Mouse (Mus musculus) stomach, postnatal 0 days (tissue): ENCODE measurements at regions not wholly inside any gene's neighbourhood (a gene's known extent, or its start where the extent isn't known, plus 50 kb on each side); places are given as distances from the start of the nearest gene placed in this dataset.
A peak's percentile ranks its signal among the peaks of the same experiment; 100 is the strongest.

Source experiments
- ATAC-seq: fragments of 200-750 bp; cut with Nextera tagmentation; 2 replicates; pipeline ENCODE4 v1.8.0; 2017; ENCODE audit not compliant: low FRiP score, low TSS enrichment
- DNase-seq: peaks from one replicate; pipeline ENCODE4 v3.0.0-alpha.2; 2016; ENCODE audit warnings: low spot score
- H3K27ac ChIP-seq: fragments of 300-500 bp; sonication (generic); replicated peaks from 2 replicates; pipeline ENCODE4 v1.5.1; 2014; ENCODE audit warnings: mild to moderate bottlenecking, control low read depth
- H3K27me3 ChIP-seq: fragments of 300-500 bp; sonication (generic); 2 replicates; pipeline ENCODE4 v1.6.1; 2014; ENCODE audit warnings: low read length; ENCODE audit not compliant: control insufficient read depth, insufficient read depth
- H3K36me3 ChIP-seq: fragments of 300-500 bp; sonication (generic); 2 replicates; pipeline ENCODE4 v1.6.1; 2014; ENCODE audit warnings: low read length, mixed read lengths; ENCODE audit not compliant: control insufficient read depth, insufficient read depth
- H3K4me1 ChIP-seq: fragments of 300-500 bp; sonication (generic); replicated peaks from 2 replicates; pipeline ENCODE4 v1.6.1; 2014; ENCODE audit warnings: antibody characterized with exemption; ENCODE audit not compliant: control insufficient read depth, insufficient read depth
- H3K4me2 ChIP-seq: fragments of 300-500 bp; sonication (generic); replicated peaks from 2 replicates; pipeline ENCODE4 v1.6.1; 2014; ENCODE audit warnings: low read depth, mild to moderate bottlenecking, control low read depth, moderate library complexity
- H3K4me3 ChIP-seq: fragments of 300-500 bp; sonication (generic); 2 replicates; pipeline ENCODE4 v1.5.1; 2014; ENCODE audit warnings: low read depth, low read length, control low read depth
- H3K9ac ChIP-seq: fragments of 300-500 bp; sonication (generic); 2 replicates; pipeline ENCODE4 v1.6.1; 2014; ENCODE audit warnings: mild to moderate bottlenecking, low read length, control low read depth, mixed read lengths
- H3K9me3 ChIP-seq: fragments of 300-500 bp; sonication (generic); 2 replicates; pipeline ENCODE4 v1.6.1; 2016; ENCODE audit warnings: low read length; ENCODE audit not compliant: control insufficient read depth
- CTCF ChIP-seq: IDR thresholded peaks from 2 replicates; pipeline ENCODE4 v1.5.1; 2016; ENCODE audit warnings: antibody characterized with exemption, low read depth, mild to moderate bottlenecking, moderate library complexity
- EP300 ChIP-seq: optimal IDR thresholded peaks from 2 replicates; pipeline ENCODE3; 2016; ENCODE audit warnings: antibody characterized with exemption
- WGBS: fragments of 180-500 bp; shearing (Covaris S2); extraction: QIAGEN DNeasy Blood & Tissue Kit; methylation state at CpG from one replicate; pipeline ENCODE4 v1.1.7; 2014; 5-methylcytosine and 5-hydroxymethylcytosine counted together

DNA sequence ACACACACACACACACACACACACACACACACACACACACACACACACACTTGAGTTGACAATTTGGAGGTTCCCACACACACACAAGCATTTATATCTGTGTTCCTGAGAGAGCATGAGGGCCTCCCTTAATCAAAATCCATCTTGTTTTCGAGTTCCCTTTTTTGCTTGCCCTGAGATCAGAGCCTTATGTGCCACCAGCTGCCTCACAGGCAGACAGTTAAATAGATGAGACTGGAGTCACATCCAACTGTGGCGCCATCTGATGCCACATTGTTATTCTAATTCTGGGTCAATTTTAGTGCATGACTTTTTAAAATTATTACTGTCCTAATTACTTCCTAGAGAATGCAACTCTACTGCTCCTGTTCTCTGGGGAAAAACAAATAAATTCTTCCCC, 91.2 kb upstream of the Syndig1 start:
- Histone ChIP-seq H3K4me3 (no peak overlapping the region), H3K36me3 (no peaks in the 10 kb centered on the region), H3K27me3 (no peaks in the 10 kb centered on the region), H3K9me3 (no peaks in the 10 kb centered on the region), H3K9ac (no peak overlapping the region), H3K4me1 (no peaks in the 10 kb centered on the region), H3K4me2 (no peak overlapping the region), H3K27ac (no peak overlapping the region)
- WGBS: 63% methylated on average over 2 of the region's 2 CpGs
- no peak for TF ChIP-seq CTCF
- no peak for TF ChIP-seq EP300
- DNase-seq (no peak), ATAC-seq (no peak)

- Histone ChIP-seq H3K36me3 (no peaks in the 10 kb centered on the region), H3K9me3 (no peaks in the 10 kb centered on the region), H3K4me1 (no peaks in the 10 kb centered on the region), H3K4me2 (no peak overlapping the region), H3K27ac (no peak overlapping the region), H3K4me3 (no peak overlapping the region), H3K9ac (no peak overlapping the region), H3K27me3 (no peaks in the 10 kb centered on the region)
- ATAC-seq: peak; percentile 77; the same call in 1 of the 2 replicates
- 54% methylated on average over 2 of the region's 2 CpGs for WGBS
- no peak for TF ChIP-seq EP300
- no peak for TF ChIP-seq CTCF
- peak; percentile 14 for DNase-seq
Observed at GRCm38 (mm10) chr2:149739886-149740285, 89.1 kb upstream of the Syndig1 start.

DNA sequence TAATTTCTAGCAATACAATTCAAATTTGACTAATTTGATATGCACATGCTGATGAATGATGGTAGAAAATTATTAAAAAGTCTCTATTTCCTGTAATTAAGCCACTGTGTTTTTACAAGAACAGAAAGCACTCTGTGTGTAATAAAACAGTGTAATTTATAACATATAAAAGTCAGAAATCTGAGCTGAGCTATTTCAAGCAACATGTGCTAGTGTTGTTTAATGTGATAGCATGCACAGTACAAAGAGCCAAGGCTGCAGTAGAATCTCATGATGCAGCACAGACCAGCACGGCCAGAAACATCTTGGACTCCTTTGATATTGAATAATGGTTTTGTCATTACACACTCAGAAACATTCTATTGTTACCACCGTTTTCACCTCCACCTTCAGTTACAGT, 86.3 kb upstream of the Syndig1 start:
- 70% methylated on average over 2 of the region's 2 CpGs for WGBS
- Histone ChIP-seq H3K27ac (no peak overlapping the region), H3K4me2 (no peak overlapping the region), H3K4me3 (no peak overlapping the region), H3K36me3 (no peaks in the 10 kb centered on the region), H3K4me1 (no peaks in the 10 kb centered on the region), H3K9me3 (no peaks in the 10 kb centered on the region), H3K27me3 (no peaks in the 10 kb centered on the region), H3K9ac (no peak overlapping the region)
- no peak for TF ChIP-seq EP300
- no peak for TF ChIP-seq CTCF
- no peak for DNase-seq
- no peak for ATAC-seq

- Histone ChIP-seq H3K4me3 (no peak overlapping the region), H3K36me3 (no peaks in the 10 kb centered on the region), H3K4me1 (no peaks in the 10 kb centered on the region), H3K9me3 (no peaks in the 10 kb centered on the region), H3K27ac (no peak overlapping the region), H3K9ac (no peak overlapping the region), H3K27me3 (no peaks in the 10 kb centered on the region), H3K4me2 (no peak overlapping the region)
- no peak for ATAC-seq
- WGBS: 86% methylated on average over 9 of the region's 9 CpGs
- TF ChIP-seq EP300 (no peak), CTCF (no peak)
- no peak for DNase-seq
Observed at GRCm38 (mm10) chr2:149748240-149748822, 80.7 kb upstream of the Syndig1 start.

GRCm38 (mm10) chr2:149759151-149759550, 69.9 kb upstream of the Syndig1 start:
- H3K9me3 ChIP-seq: no peaks in the 10 kb centered on the region
- ATAC-seq (no peak), DNase-seq (no peak)
- no peak for TF ChIP-seq CTCF
- no peak for TF ChIP-seq EP300
- no peak overlapping the region for H3K4me2 ChIP-seq
- H3K27me3 ChIP-seq: no peaks in the 10 kb centered on the region
- no peak overlapping the region for H3K9ac ChIP-seq
- 58% methylated on average over 4 of the region's 4 CpGs for WGBS
- no peaks in the 10 kb centered on the region for H3K4me1 ChIP-seq
- no peaks in the 10 kb centered on the region for H3K36me3 ChIP-seq
- no peak overlapping the region for H3K27ac ChIP-seq
- H3K4me3 ChIP-seq: no peak overlapping the region

- ATAC-seq (no peak), DNase-seq (no peak)
- Histone ChIP-seq H3K36me3 (no peaks in the 10 kb centered on the region), H3K4me3 (no peak overlapping the region), H3K9ac (no peak overlapping the region), H3K9me3 (no peaks in the 10 kb centered on the region), H3K27me3 (no peaks in the 10 kb centered on the region), H3K4me2 (no peak overlapping the region), H3K27ac (no peak overlapping the region), H3K4me1 (no peaks in the 10 kb centered on the region)
- TF ChIP-seq CTCF (no peak), EP300 (no peak)
- WGBS: 42% methylated on average over 1 of the region's 1 CpGs
Observed at GRCm38 (mm10) chr2:149763864-149764263, 65.1 kb upstream of the Syndig1 start.
